Mouse (Mus musculus): ENCODE results near the gene Icam5. TPM values are rescaled to one million over a fixed set of nuclear protein-coding genes. Genes with fewer than 3 reads are reported as not detected.
"Not testable (repeated sequence)": the region's sequence is repeated elsewhere in the genome, so short reads cannot be mapped to it uniquely, and the experiment has no call there.

Gene Icam5
- polyA plus RNA-seq, 1 experiment = not detected

DNA sequence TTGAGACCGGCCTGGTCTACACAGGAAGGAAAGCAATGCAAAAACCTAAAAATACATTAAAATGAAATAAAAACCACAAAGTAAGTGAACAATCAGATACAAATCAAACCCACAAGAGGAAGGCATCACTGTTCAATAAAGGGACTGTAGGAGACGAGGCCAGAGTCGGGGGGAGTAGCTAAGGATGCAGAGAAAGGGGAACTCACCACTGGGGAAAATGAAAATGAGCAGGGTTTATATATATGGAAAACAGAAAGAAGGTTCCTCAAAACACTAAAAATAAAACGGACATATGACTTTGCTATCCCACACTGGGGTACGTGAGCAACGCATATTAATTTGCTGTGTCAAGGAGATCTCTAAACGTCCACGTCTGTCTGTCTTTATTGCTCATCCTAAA, 34.8 kb upstream of the Icam5 start:
- WGBS = 91% methylated on average over 8 of the region's 8 CpGs
- Histone ChIP-seq H3K4me3 (ENCODE audit: insufficient read depth, low read depth, low read length) (no peak overlapping the region), H3K4me1 (ENCODE audit: control insufficient read depth, insufficient read depth, low read length) (no peaks in the 10 kb centered on the region), H3K27ac (ENCODE audit: insufficient read depth, low read depth, low read length) (no peak overlapping the region)
- no peak for TF ChIP-seq CTCF (IDR thresholded peaks at IDR 0.05; ENCODE audit: insufficient read depth, low read depth, low read length)
- TF ChIP-seq POLR2A (IDR thresholded peaks at IDR 0.05; ENCODE audit: insufficient read depth, low read depth, low read length) = no peak

DNA sequence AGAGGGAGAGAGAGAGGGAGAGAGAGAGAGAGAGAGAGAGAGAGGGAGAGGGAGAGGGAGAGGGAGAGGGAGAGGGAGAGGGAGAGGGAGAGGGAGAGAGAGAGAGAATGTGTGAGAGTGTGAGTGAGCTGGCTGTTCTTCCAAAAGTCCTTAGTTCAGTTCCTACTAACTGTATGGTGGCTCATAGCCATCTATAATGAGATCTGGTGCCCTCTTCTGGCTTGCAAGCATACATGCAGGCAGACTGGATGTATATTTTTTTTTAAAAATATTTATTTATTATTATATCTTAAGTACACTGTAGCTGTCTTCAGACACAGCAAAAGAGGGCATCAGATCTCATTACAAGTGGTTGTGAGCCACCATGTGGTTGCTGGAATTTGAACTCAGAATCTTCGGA, 33.5 kb upstream of the Icam5 start:
- H3K27ac ChIP-seq (ENCODE audit: insufficient read depth, low read depth, low read length); H3K4me1 ChIP-seq (ENCODE audit: control insufficient read depth, insufficient read depth, low read length); H3K4me3 ChIP-seq (ENCODE audit: insufficient read depth, low read depth, low read length): not testable (repeated sequence)
- 71% methylated on average over 1 of the region's 1 CpGs for WGBS

DNA sequence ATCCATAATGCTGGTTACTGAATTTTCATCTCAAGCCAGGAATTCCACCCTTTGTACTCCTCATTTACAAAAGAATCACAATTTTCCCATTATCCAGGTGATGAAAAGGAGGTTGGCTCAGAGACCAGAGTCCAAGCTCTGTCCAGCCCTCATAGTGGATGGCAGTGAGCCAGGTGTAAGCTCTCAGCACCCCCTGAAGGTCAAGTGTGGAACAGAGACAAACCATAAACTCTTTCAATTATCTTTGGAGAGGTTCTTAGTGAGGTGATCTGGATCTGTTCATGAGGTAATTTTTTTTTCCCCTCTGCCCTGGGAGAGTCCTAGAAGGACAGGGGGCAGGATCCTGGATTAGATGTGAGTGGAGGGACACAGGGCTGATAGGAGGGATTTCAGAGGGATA, 31.1 kb upstream of the Icam5 start:
- H3K27ac ChIP-seq (ENCODE audit: insufficient read depth, low read depth, low read length) = no peak overlapping the region
- TF ChIP-seq POLR2A (IDR thresholded peaks at IDR 0.05; ENCODE audit: insufficient read depth, low read depth, low read length) = no peak
- H3K4me1 ChIP-seq (ENCODE audit: control insufficient read depth, insufficient read depth, low read length) = 0 out of 2 replicates have a peak, but pooled peaks cover 4% of the 10 kb centered on the region
- no peak overlapping the region for H3K4me3 ChIP-seq (ENCODE audit: insufficient read depth, low read depth, low read length)

DNA sequence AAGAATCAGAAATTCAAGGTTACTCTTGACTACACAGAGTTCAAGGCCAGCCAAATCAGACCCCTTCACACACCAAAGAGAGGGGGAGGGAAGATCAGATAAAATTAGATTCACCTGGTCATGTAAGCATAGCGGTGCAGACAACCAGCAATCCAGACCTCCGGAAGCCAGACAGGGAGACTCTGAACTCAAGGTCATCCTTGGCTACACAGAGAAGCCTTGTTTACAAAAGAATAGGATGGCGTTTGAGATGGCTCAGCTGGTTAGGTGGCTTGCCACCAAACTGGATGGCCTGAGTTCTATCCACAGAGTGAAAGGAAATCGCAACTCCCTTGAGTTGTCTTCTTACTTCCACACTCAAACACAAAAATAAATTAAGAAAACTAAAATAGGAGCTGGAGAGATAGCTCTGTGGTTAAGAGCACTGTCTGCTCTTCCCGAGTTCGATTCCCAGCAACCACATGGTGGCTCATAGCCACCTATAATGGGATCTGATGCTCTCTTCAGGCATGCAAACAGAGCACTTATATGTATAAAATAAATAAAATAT, 30.1 kb upstream of the Icam5 start:
- no peak overlapping the region for H3K4me3 ChIP-seq (ENCODE audit: insufficient read depth, low read depth, low read length)
- H3K4me1 ChIP-seq (ENCODE audit: control insufficient read depth, insufficient read depth, low read length) = 0 out of 2 replicates have a peak, but pooled peaks cover 4% of the 10 kb centered on the region
- no peak for TF ChIP-seq POLR2A (IDR thresholded peaks at IDR 0.05; ENCODE audit: insufficient read depth, low read depth, low read length)
- no peak for TF ChIP-seq CTCF (IDR thresholded peaks at IDR 0.05; ENCODE audit: insufficient read depth, low read depth, low read length)
- H3K27ac ChIP-seq (ENCODE audit: insufficient read depth, low read depth, low read length) = no peak overlapping the region
- 65% methylated on average over 6 of the region's 6 CpGs for WGBS

DNA sequence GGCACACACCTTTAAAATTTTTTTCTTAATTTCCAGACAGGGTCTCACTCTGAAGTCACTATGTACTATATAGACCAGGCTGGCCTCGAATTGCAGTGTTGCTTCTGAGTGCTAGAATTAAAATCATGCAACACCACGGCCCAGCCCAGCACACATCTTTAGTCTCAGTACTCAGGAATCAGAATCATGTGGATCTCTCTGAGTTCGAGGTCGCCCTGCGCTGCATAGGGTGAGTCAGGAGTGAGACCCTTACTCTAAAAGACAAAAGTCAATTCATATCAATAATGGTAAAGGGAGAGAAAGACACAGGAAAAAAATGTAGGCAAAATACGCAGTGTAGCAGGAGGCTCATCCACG, 29.6 kb upstream of the Icam5 start:
- WGBS = 7% methylated on average over 7 of the region's 7 CpGs
- TF ChIP-seq CTCF (IDR thresholded peaks at IDR 0.05; ENCODE audit: insufficient read depth, low read depth, low read length) = no peak
- TF ChIP-seq POLR2A (IDR thresholded peaks at IDR 0.05; ENCODE audit: insufficient read depth, low read depth, low read length) = no peak
- Histone ChIP-seq H3K4me3 (ENCODE audit: insufficient read depth, low read depth, low read length) (peak overlapping the region; percentile 94), H3K27ac (ENCODE audit: insufficient read depth, low read depth, low read length) (peak overlapping the region; percentile 42), H3K4me1 (ENCODE audit: control insufficient read depth, insufficient read depth, low read length) (0 out of 2 replicates have a peak, but pooled peaks cover 4% of the 10 kb centered on the region)

- peak within 1 kb of the TSS; percentile 94 for H3K4me3 ChIP-seq (ENCODE audit: insufficient read depth, low read depth, low read length)
- WGBS = under 1% methylated on average over 72 of the region's 72 CpGs
- H3K27ac ChIP-seq (ENCODE audit: insufficient read depth, low read depth, low read length) = peak within 1 kb of the TSS; percentile 63
Measured at GRCm38 (mm10) chr9:21002627-21003551, 29.0 kb upstream of the Icam5 start, which contains the start of gene Mrpl4. TSS of gene Mrpl4 (plus strand) at chr9:21002738.

GRCm38 (mm10) chr9:21007313-21007952, 24.4 kb upstream of the Icam5 start:
- Histone ChIP-seq H3K4me1 (ENCODE audit: control insufficient read depth, insufficient read depth, low read length) (0 out of 2 replicates have a peak, but pooled peaks cover 4% of the 10 kb centered on the region), H3K4me3 (ENCODE audit: insufficient read depth, low read depth, low read length) (no peak overlapping the region), H3K27ac (ENCODE audit: insufficient read depth, low read depth, low read length) (no peak overlapping the region)
- TF ChIP-seq CTCF (IDR thresholded peaks at IDR 0.05; ENCODE audit: insufficient read depth, low read depth, low read length) (no peak), POLR2A (IDR thresholded peaks at IDR 0.05; ENCODE audit: insufficient read depth, low read depth, low read length) (no peak)
- 93% methylated on average over 10 of the region's 10 CpGs for WGBS

More at GRCm38 (mm10) chr9:21002627-21003551, 29.0 kb upstream of the Icam5 start, which contains the start of gene Mrpl4:
- 0 out of 2 replicates have a peak, but pooled peaks cover 4% of the 10 kb centered on the region for H3K4me1 ChIP-seq (ENCODE audit: control insufficient read depth, insufficient read depth, low read length)
- TF ChIP-seq POLR2A (IDR thresholded peaks at IDR 0.05; ENCODE audit: insufficient read depth, low read depth, low read length) (peak; percentile 91), CTCF (IDR thresholded peaks at IDR 0.05; ENCODE audit: insufficient read depth, low read depth, low read length) (no peak)

- H3K4me3 ChIP-seq (ENCODE audit: insufficient read depth, low read depth, low read length) = no peak overlapping the region
- 76% methylated on average over 7 of the region's 7 CpGs for WGBS
Measured at GRCm38 (mm10) chr9:21008007-21008406, 23.9 kb upstream of the Icam5 start.

DNA sequence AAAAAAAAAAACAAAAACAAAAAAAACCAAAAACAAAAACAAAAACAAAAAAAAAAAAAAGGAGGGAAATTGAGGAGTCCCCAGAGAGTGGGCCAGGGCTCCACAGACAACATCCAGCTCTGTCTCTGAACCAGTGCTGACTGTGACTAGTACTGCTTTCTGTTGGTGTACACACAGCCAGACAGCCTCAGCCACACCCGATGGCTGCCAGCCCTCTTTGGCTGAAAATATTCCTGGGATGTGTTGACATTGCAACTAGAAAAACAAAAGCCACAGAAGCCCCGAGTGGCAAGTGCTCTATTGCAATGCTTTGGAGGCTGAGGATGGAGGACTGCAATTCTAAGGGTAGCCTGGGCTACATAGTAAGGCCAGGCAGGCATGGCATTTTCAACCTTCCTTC, 21.5 kb upstream of the Icam5 start:
- 49% methylated on average over 2 of the region's 2 CpGs for WGBS
- Histone ChIP-seq H3K4me1 (ENCODE audit: control insufficient read depth, insufficient read depth, low read length) (peaks cover 8% of the 10 kb centered on the region), H3K27ac (ENCODE audit: insufficient read depth, low read depth, low read length) (no peak overlapping the region), H3K4me3 (ENCODE audit: insufficient read depth, low read depth, low read length) (no peak overlapping the region)
- no peak for TF ChIP-seq CTCF (IDR thresholded peaks at IDR 0.05; ENCODE audit: insufficient read depth, low read depth, low read length)
- TF ChIP-seq POLR2A (IDR thresholded peaks at IDR 0.05; ENCODE audit: insufficient read depth, low read depth, low read length) = no peak

More at GRCm38 (mm10) chr9:21008007-21008406, 23.9 kb upstream of the Icam5 start:
- 0 out of 2 replicates have a peak, but pooled peaks cover 4% of the 10 kb centered on the region for H3K4me1 ChIP-seq (ENCODE audit: control insufficient read depth, insufficient read depth, low read length)
- H3K27ac ChIP-seq (ENCODE audit: insufficient read depth, low read depth, low read length) = no peak overlapping the region
- TF ChIP-seq CTCF (IDR thresholded peaks at IDR 0.05; ENCODE audit: insufficient read depth, low read depth, low read length) = no peak
- no peak for TF ChIP-seq POLR2A (IDR thresholded peaks at IDR 0.05; ENCODE audit: insufficient read depth, low read depth, low read length)

DNA sequence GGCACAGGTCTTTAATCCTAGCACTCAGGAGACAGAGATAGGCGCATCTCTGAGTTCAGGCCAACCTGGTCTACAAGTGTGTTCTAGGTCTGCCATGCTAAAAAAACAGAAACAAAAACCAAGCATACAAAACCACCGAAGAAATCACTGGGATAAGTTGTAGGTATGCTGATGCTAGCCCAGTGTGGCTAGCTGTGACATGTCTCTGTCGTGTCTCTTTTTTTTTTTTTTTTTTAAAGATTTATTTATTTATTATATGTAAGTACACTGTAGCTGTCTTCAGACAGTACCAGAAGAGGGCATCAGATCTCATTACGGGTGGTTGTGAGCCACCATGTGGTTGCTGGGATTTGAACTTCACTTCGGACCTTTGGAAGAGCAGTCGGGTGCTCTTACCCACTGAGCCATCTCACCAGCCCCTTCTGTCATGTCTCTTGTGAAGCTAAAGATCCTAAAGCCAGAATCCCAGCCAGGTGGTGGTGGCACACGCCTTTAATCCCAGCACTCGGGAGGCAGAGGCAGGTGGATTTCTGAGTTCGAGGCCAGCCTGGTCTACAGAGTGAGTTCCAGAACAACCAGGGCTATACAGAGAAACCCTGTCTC, 20.8 kb upstream of the Icam5 start:
- H3K4me3 ChIP-seq (ENCODE audit: insufficient read depth, low read depth, low read length); H3K27ac ChIP-seq (ENCODE audit: insufficient read depth, low read depth, low read length): not testable (repeated sequence)
- peaks cover 14% of the 10 kb centered on the region for H3K4me1 ChIP-seq (ENCODE audit: control insufficient read depth, insufficient read depth, low read length)
- WGBS = 74% methylated on average over 9 of the region's 9 CpGs

Measured in olfactory bulb, adult 2 months (tissue).